Mouse (Mus musculus) retina, postnatal 7 days (tissue): ENCODE results near the gene Gstt1.
"Not testable (repeated sequence)": the region's sequence is repeated elsewhere in the genome, so short reads cannot be mapped to it uniquely, and the experiment has no call there.

ENCODE experiments used
- DNase-seq: peaks from one replicate; pipeline ENCODE4 v3.0.0-alpha.2; 2012; ENCODE audit warnings: low read depth, low spot score

Gene Gstt1

DNA sequence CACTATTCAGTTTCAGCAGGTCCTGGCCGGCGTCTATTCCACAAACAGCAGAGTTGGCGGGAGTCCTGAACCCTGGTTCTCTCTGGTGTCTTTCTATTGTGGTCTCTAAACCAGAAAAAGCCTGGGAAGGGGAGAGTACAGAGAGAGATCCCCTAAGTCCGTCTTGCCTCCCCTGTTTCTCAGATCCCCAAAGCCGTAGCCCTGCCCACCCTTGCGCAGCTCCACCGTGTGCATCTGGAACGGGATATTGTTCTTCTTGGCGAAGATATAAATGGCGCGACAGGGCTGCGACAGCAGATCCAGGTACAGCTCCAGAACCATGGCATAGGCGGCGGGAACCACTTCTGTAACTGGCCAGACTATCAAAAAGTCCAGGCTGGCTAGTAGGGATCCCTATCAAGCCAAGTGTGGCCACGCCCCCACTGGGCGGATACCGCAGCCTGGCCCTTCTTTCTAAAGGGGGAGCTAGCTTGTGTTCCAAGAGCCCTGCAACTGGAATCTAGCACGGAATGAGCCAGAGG is at the start of gene Gstt1:
Gene Gstt1 (minus strand): TSS at position 409 of the 521 bp plus-strand sequence.
- DNase-seq, result no peak

DNA sequence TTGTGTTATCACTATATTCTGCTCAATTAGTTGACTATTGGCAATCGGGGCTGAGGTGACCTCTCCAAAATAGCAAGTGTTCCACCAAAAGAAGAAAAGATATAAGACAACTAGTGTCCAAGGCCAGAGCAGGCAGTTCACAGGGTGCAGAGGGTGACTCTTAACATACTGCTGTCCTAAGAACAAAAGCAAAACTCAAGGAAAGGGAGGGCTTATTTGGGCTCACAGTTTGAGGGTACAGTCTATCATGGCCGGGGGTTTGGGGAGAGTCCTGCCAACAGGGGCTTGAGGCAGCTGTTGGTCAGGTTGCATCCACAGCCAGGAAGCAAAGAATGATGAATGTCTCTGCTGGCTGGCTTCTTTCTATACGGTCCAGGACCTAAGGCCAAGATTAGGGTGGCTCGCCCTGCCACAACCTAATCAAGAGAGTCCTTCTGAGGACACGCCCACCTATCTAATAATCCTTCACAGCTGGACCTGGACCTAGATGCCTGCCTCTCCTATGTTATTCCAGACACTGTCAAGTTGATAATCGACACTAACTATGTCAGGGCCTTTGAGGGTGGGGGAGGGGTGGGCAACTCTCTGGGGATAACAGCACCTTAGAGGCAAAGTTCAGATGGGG is 47.0 kb upstream of the Gstt1 start:
- DNase-seq, result no peak

DNA sequence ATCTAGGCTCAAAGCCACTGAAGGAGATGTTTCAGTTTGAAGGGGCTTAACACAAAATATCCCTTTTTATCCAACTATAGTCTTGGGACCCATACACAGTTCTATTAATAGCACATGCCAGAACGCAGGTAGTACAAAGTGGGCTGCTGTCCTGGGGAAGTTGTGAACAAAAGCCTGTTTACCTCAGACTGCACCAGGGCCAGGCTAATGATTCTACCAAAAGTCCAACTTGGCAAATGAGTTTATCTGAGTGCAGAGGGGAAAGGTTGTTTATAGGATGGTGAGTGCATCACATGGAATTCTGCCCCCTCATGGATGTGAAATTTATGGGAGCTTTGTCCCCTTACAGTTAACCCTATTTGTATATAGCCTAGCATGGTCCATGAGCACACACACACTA is 46.4 kb upstream of the Gstt1 start:
- DNase-seq, result no peak

DNA sequence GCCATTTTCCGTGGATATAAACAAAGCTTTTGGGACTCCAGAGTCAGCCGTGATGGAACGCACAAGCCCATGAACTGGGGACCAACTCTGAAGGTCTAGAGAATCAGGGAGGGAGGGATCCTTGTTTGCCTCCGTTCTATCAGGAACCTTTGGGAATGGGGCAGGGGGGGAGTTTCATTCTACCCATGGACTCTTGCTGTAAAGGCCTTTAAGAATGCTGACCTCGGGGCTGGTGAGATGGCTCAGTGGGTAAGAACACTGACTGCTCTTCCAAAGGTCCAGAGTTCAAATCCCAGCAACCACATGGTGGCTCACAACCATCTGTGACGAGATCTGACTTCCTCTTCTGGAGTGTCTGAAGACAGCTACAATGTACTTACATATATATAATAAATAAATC is 45.5 kb upstream of the Gstt1 start:
- DNase-seq, result not testable (repeated sequence)

DNA sequence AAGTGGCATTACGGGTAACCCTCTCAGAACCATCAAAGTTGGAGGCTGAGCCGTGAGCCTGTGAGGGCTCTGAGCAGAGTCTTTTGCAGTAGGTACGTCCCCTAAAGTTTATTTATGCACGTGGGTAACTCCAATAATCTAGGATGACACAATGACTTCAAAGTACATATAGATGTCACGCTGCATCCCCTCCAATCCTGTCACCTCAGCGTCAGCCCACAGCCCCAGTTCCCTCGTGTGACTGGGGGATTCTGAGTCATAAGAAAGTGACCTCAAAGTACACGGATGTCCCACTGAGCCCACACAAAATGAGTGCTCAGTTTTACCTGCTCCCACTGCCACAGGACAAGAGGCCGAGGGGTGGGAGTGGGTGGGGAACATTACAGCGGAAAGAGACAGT is 40.7 kb upstream of the Gstt1 start:
- DNase-seq, result no peak

DNA sequence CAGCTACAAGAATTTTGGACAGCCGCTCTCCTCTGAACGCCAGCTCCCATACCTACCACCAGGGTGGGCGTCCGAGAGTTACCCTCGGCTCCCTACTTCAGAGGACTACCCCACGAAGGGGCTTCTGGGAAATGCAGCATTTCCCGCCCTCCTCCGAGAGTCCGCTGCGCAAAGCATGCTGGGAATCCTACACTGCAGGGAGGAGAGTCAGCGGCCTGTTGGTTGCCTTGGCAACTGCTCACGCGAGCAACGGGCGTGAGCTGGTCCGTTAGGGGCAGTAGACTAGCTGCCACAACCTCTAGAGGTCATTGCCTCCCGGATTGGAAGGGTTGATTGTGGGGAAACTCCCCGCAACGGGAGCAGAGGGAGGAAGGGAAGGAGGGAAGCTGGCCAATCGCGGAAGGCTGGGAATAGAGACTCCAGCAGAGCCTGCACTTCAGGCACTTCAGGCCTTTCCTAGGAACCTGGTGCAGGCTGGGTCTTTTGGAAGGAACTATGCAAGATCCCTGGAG is 38.9 kb upstream of the Gstt1 start, which contains the start of gene Gstt2:
Gene Gstt2 (minus strand): TSS at position 177 of the 512 bp plus-strand sequence.
- peak; percentile 88 for DNase-seq

DNA sequence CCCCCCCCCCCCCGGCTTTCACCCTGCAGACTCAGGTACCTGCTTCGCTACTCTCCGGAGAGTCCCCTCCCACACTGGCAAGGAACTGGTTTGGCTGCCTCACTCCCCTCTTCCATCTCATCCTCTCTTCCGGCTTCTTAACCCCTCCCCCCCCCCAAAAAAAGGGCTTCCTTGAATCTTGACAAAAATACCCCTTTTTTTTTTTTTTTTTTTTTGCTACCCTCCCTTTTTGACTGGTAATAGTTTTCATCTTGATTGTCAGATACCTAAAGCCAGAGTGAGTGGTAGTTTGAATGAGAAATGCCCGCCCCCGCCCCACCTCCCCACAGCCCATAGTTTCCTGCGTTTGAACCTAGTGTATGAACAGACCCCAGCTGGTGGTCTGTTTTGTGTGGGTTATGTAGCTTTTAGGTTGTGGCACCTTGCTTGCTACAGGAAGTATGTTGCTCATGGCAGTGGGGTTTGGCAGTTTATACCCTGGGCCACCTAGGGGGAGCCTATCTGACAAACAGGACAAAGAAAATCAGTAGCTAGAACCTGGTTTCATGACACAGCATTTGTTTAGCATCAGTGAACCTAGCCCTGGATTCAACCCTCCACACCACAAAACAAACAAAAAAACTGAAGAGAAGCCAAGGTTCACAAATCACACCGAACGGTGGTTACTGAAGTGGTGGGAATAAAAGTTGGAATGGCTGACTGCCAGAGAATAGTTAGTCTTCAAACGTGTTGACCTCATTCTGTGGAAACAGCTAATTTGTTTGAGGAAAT is 37.6 kb upstream of the Gstt1 start:
- no peak for DNase-seq

DNA sequence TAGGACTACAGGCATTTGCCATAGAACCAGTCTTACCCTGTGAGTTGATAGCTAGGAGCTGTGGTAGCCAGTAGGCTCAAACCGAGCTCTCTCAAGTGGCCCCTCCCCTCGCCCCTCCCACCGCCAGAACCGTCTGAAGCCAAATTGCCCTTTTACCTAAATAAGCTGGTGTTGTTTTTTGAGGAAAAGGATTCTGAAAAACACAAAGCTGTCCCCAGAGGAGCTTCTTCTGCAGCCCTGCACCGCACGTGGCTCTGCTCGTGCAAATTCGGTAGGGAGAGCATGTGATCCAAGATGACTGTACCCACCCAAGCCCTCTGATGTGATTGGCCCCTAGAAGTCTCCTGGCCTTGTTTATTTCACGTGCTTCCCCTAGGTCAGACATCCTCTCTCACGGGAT is 36.9 kb upstream of the Gstt1 start:
- DNase-seq, result no peak

DNA sequence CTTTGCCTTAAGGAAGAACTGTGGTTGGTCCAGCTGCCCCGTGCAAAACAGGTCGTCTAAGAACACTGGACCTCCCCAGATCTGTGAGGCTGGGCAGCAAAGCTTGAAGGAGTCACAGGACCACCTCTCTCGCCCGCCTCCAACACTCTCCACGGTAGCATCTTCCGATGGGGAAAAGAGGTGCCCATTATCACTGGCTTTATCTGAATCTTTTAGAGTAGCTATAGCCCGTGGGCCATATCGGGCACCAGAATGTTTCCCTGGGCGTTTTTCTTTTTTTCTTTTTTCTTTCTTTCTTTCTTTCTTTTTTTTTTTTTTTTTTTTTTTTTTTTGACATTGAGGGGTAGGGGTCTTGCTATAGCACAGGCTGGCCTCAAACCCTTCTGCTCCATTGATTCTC is 36.3 kb upstream of the Gstt1 start:
- DNase-seq, result no peak

DNA sequence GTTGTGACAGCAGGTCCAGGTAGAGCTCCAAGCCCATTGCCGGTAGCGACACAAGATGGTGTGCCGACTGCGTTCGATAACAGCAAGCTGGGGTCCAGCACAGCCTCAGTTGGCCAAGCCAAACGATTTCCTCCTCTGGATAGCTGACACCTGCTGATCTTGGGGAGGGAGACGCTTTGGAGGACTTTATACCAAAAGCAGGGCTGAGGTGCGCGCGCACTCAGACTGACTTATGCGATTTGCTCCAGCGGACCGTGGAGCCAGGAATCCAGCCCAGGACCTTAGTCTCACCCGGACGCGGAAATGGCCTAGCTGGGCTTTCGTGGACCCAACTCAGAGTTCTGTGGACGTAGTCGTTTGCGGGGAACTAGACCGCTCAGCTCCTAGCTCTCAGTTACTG is 35.9 kb upstream of the Gstt1 start:
- DNase-seq, result no peak

DNA sequence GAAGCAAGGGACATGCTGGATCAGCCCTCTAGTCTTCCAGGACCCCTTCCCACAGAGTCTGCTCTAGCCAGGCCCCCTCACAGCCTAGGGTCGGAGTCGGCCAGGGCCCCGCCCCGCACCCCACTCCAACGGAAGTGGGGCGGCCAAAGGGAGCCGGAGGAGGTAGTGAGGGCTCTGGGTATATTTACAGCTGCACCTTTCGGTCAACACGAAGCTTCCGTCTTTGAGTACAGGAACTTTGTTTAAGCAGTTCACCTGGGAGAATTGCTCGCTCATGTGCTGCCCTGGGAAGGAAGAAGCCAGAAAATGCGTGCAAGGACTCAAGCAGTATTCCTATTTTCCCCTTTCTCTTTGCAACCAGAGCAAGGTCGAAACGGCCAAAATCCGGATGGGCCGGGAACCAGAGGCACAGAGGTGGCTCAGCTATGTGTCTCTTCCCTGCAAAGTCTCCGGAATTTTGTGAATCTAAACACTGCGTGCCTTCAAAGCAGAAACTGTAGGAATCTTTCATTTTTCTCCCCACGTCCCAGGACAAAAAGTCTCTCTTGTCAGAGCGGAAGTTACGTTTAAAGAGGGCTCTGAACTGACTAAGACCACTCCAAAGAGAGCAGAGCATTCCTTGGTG is 35.2 kb upstream of the Gstt1 start:
- no peak for DNase-seq

DNA sequence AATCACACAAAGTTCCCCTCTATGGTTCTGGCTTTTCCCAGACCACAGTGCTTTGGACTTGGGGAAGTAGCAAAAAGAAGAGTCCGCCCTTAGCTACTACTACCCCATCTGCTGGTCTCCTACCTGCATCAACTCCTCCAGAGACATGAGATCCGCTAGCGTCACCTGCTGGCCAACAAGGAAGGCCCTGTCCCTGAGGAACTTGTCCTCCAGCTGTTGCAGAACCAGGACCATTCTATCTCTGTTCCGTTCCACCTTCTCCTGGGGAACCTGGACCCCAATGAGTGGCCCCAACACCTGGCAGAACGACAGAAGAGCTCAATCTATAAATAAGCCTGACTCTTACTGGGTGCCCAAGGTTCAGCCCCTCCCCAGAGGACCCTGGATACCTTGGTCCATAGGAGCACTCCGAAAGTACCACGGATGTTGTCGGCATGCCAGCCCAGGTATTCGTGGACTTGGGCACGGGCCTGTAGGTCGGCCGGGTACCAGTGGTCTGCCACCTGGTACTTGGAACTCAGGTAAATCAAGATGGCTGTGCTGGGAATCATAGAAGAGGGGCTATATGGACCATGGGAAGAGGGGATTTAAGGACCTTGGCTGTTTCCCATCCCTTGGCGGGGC is 34.0 kb upstream of the Gstt1 start:
- no peak for DNase-seq

DNA sequence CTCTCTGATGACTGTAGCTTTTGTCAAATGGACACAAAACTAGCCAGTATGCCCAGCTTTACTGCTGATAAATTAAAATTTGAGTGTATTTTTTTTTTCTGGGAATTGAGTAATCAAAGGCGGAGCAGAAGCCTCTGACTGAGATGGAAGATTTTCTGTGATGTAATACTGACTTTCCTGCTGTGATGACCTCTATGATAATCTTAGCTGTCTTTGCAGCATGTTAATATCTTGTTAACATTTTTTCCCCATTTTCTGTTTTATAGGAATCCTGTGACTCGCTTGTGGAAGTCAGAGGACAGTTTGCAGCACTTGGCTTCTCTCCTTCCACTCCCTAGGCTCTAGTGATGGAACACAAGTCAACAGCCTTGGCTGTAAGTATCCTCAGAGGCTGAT is 31.9 kb upstream of the Gstt1 start:
- DNase-seq, result no peak

DNA sequence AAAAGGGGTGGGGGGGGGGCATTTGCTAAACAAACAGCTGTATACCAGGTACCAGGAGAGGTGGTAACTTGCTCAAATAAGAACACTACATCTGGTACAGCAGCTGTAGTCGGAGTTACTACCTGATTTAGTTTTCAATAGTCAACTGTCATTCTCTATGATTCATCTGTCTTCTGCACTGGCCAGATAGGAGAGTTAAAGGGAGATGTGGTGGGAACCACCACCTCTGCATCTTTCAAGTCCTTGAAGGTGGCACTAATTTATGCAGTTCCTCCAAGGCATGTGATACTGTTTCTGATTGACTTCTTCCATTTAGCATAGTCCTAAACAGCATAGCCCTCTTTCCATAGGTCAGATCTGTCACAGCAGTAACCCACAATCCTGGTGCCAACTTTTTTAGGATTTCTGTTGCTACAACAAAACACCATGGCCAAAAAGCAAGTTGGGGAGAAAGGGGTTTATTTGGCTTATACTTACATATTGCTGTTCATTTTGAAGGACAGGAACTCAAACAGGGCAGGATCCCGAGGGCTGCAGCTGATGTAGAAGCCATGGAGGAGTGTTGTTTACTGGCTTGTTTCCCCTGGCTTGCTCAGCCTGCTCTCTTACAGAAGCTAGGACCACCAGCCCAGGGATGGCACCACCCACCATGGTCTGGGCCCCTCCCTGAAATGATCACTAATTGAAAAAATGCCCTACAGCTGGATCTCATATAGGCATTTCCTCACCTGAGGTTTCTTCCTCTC is 31.3 kb upstream of the Gstt1 start:
- DNase-seq, result no peak

DNA sequence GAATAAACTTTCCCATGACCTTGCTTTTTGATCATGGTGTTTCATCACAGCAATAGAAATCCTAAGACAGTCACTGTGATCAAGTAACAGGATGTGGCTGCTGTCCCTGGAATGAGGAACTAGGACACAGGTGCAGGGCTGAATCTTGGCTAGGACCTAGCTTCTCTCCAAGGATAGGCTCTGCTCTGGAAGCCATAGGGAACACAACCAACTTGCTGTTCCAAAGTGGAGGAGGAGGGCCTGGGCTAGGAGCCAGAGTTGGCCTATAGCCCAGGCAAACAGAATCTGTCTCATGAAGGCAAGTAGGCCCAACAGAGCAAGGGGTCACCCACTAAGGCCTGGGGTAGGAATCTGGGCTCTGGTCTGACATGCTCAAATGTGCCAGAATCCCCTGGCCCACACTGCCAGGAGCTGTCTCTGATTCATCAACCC is 30.1 kb upstream of the Gstt1 start:
- DNase-seq, result no peak

DNA sequence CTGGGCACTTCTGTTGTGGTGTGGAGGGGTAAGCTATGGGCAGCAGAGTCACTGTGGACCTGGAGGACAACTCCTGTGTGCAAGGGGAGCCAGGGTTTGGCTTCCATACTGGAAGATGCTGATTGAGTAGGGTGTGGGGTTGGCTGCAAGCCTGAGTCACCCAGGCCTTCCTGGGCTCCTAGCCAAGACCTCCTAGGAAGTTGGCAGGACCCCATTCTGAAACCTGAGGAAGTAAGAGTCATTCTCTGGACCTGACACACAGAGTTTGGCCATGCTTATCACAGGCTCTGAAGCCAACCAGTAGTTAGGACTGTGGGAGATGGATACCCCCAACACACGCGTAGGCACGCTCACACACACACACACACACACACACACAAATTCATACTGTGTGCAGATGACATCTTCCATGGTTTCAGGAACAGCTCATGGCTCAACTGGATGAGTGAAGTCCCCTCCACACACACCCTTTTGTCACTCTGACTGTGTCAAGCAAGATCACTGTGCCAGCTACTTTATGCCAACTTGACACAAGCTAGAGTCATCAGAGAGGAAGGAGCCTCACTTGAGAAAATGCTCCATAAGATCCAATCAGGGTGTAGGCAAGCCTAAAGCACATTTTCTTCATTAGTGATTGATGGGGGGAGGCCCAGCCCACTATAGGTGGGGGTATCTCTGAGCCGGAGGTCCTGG is 29.4 kb upstream of the Gstt1 start:
- no peak for DNase-seq

DNA sequence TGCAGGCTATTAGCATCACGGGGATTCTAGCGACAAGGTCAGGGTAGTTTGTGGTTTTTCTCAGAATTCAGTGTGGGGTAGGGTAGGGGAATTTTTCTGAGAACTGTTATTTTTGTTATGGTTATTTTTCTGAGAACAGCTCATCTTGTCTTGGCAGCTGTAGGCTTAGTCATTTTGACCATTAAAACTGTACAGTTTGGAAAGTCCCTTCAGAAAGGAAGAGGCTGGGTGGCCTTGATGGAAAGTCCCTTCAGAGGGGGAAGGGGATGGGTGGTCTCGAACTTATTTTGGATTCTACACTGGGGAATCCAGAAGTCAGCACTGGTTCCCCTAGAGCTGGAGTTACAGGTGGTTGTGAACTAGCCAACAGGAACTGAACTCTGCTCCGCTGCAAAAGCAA is 26.1 kb upstream of the Gstt1 start:
- DNase-seq, result no peak

DNA sequence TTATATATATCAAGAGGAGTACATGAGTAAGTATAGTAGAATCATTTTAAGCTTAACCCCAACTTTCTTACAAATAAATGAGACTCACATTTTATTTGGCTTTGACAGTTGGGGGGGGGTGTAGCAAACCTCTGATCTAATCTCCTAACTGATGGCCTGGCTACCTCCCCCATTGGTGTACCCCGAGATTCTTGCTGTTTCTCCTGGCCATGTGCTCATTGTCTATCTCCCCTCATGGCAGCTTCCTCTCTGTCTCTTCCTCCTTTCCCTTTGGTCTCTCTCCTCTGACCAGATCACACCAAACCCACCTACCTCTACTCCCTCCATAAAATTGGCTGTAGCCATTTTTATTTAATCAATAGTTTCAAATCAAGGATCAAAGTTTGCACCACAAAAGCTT is 25.4 kb upstream of the Gstt1 start:
- no peak for DNase-seq

DNA sequence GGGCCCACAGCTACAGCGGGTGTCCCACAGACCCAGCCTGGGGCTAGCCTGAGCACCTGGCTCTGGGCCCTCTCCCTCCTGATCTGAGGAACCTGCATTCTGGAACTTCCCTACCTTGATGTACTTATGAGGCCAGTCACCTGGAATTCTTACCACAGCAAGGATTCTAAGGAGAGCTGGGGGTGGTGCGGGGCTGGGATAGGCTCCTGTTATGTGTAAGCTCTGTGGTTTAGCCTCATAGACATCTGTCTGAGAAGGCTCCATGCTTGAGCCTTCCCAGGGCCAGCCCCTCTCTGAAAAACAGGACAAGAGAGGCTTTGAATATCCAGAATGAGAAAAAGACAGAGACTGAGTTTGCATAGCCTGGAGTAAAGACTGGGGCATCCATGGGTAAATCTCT is 24.1 kb upstream of the Gstt1 start, which contains the start of gene Gstt4:
Gene Gstt4 (minus strand): TSS at position 101 of the 400 bp plus-strand sequence.
- no peak for DNase-seq

DNA sequence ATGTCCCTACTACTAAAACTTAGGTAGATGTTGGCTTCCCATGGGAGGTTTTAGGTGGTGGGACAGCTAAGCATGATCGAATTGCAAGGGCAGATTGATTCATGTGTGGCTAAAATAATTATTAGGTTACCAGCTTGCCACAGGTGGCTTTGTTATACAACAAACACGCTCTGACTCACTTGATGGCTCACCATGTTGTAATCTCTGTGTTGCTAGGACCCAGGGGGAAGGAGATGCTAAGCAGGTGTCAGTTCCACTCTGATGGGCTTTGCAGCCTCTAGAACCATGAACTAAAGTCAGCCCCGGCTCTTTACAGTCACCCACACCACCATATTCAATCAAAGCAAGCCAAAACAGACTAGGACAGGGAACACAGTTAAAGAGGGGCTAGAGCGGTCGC is 21.5 kb upstream of the Gstt1 start:
- DNase-seq, result no peak

DNA sequence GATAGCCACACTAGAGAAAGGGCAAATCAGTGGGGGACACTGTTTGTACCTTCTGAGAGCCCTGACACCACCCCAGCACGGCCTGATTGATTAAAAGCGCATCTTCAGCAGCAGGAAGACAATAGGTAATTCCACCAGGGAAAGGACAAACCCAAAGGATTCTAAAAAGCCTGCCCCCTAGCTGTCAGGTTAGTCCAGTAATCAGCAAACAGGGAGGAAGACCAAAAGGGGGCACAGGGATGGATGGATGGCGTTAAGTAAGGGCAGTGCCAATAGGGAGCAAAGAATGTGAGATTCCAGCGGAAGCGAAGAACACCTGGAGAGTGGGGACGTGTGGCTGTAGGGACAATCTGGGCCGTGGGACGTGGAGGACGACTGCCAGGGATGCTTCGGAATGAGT is 20.3 kb upstream of the Gstt1 start:
- no peak for DNase-seq
